Comparison of ENCODE assay signal across 11 mouse cellular contexts in the genomic region with DNA sequence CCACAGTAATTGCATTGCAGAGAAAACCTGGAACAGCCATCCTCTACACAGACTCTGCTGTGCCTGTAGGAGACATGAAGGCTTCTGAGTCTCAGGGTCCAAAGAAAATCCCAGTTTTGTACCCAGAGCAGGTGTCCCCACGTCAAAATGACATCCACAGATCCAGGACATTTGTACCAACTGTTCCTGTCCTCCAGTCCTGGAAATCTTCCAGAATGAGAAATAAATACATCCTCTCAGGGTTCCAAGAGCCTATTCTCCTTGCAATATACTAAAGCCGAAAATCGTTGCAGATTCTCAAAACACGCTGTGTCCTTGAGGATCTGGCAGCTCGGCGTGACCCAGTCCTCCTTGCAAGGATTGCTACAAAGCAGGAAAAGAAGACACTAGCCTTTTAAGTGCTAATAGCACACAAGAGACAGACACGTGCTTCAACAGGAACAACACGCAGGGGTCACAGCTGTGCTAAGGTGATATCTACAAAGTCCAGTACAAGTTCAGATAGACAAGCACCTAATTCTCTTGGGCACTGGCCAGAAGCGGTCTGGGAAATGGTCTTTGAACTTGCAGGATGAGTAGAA. TPM values are rescaled to one million over a fixed set of nuclear protein-coding genes. Genes with fewer than 3 reads are reported as not detected.
DNase-seq lines count a peak whose midpoint lies in the region; ATAC-seq lines count a peak whose summit lies in the region.
"Had no signal": no experiment of that assay in that cellular context is flagged by ENCODE, and none has a peak within 500 bp of the region (broad histone marks: within the 10 kb centered on the region; RNA-seq: fewer than 3 reads in every experiment).

No protein-coding gene starts in this region.

- WGBS in forebrain, embryonic 15.5 days, result 71% methylated on average over 9 of the region's 9 CpGs

- no peaks in the 10 kb centered on the region for H3K4me1 ChIP-seq in forebrain, embryonic 15.5 days
- H3K4me1 ChIP-seq: lung, embryonic 15.5 days had no signal

- H3K9ac ChIP-seq in forebrain, embryonic 15.5 days (replicated peaks), result no peak overlapping the region
- H3K9ac ChIP-seq: lung, embryonic 15.5 days had no signal

- H3K27ac ChIP-seq in forebrain, embryonic 15.5 days (replicated peaks), result no peak overlapping the region
- H3K27ac ChIP-seq: lung, embryonic 15.5 days had no signal

- ATAC-seq in forebrain, embryonic 15.5 days (replicated peaks), result no peak

- H3K4me2 ChIP-seq in forebrain, embryonic 15.5 days (replicated peaks), result no peak overlapping the region
- H3K4me2 ChIP-seq: lung, embryonic 15.5 days had no signal

- no peaks in the 10 kb centered on the region for H3K9me3 ChIP-seq in forebrain, embryonic 15.5 days
- H3K9me3 ChIP-seq: lung, embryonic 15.5 days had no signal

- H3K27me3 ChIP-seq in forebrain, embryonic 15.5 days, result no peaks in the 10 kb centered on the region
- H3K27me3 ChIP-seq: lung, embryonic 15.5 days had no signal

- H3K4me3 ChIP-seq in forebrain, embryonic 15.5 days, result no peak overlapping the region
- H3K4me3 ChIP-seq: erythroblast, embryonic 14.5 days; lung, embryonic 15.5 days had no signal

- peak; percentile 52 to 81 for DNase-seq in adrenal gland, adult (ENCODE audit: inconsistent age in 2 of 2, low spot score in 1 of 2)
- DNase-seq in adrenal gland, postnatal 10 days, result no peak
- peak; percentile 48 to 54 for DNase-seq in layer of hippocampus, adult 8-10 months (ENCODE audit: low spot score in 2 of 2)
- DNase-seq in layer of hippocampus, postnatal 10 days (ENCODE audit: low spot score in 2 of 2), result no peak
- DNase-seq in cerebellum, postnatal 10 days, result peak; percentile 49 to 53
- peak; percentile 90 for DNase-seq in kidney, adult 9 months
- no peak for DNase-seq in right cerebral cortex, postnatal 4 days
- DNase-seq: thymus, postnatal 14 days had no signal

- H3K36me3 ChIP-seq in forebrain, embryonic 15.5 days, result no peaks in the 10 kb centered on the region
- H3K36me3 ChIP-seq: lung, embryonic 15.5 days had no signal

RNA-seq across cellular contexts. Expression of a gene that starts 51.1 kb away (rescaled TPM):
- 10 to 100 TPM; 14.5 to 20.1 TPM for total RNA-seq in adrenal gland, postnatal 10 days (2021)
- total RNA-seq in layer of hippocampus, adult 8-10 months (2022), result 100 to 1,000 TPM; 191 to 254 (median 220) TPM
- 10 to 100 TPM; 83.9 to 88.5 TPM for total RNA-seq in layer of hippocampus, postnatal 10 days (2021)
- polyA plus RNA-seq in forebrain, embryonic 15.5 days (2015; fragmentation: Nextera tagmentation; extraction: Ambion mirVana), result 25.4 and 27.0 TPM in 2 replicates

Comparison
In these comparisons a context has a peak if more than half of its experiments do, and no peak if none do; other contexts are left out.
1. DNase-seq: peak in adrenal gland, adult (2 of 2), layer of hippocampus, adult 8-10 months (2 of 2), cerebellum, postnatal 10 days (2 of 2) and kidney, adult 9 months (single experiment); none in adrenal gland, postnatal 10 days (single experiment), layer of hippocampus, postnatal 10 days (0 of 2) and right cerebral cortex, postnatal 4 days (single experiment).
2. RNA of a gene that starts 51.1 kb away (total RNA-seq): 191 to 254 TPM in layer of hippocampus, adult 8-10 months and 83.9 to 88.5 TPM in layer of hippocampus, postnatal 10 days; 14.5 to 20.1 TPM in adrenal gland, postnatal 10 days; every median in the first group is over 4 times any median in the second.